Mouse (Mus musculus): Measurements from ENCODE around the gene Zfp352.
"Not testable (repeated sequence)": the region's sequence is repeated elsewhere in the genome, so short reads cannot be mapped to it uniquely, and the experiment has no call there.

The Zfp352 gene

DNA sequence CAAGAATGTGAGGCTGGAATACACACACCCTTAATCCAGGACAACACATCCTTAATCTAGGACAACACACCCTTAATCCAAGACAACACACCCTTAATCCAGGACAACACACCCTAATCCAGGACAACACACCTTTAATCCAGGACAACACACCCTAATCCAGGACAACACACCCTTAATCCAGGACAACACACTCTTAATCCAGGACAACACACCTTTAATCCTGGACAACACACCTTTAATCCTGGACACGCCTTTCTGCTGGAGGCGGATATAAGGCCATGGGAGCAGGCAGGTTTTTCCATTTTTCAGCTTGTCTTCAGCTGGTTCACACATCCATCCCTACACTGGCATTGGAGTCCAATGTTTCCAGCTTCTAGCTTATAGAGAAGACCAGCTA, at the start of gene Zfp352:
TSS of gene Zfp352 (plus strand) at position 301 of the 400 bp plus-strand sequence.
- DNase-seq (ENCODE audit: low read depth, low spot score) = no peak

DNA sequence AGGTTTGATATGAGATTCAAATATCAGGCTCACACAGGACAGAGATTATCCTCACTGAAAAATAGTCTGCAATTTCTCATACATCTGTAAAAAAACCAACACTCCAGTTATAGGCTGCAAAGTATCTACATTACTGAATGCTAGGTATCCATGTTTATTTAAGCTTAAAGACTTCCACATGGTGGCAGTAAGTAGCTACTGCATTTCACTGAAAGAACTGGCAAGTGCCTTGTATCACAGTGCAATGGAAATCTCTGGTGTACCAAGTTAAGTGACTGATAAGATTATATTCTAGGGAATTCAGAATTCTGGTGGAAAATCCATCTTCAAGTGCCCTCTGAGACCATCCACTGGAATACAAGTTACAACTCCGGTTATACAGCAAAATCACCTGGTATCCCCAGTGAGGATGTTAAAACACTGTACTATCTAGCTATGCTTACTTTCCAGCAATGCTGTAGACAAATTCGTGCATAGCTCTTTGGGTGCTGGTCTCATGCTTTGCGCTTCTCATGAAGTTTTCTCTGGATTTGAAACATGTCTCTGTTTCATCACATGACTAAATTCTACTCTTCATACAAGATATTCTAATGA, 47.6 kb upstream of the Zfp352 start:
- DNase-seq (ENCODE audit: low read depth, low spot score) = no peak

DNA sequence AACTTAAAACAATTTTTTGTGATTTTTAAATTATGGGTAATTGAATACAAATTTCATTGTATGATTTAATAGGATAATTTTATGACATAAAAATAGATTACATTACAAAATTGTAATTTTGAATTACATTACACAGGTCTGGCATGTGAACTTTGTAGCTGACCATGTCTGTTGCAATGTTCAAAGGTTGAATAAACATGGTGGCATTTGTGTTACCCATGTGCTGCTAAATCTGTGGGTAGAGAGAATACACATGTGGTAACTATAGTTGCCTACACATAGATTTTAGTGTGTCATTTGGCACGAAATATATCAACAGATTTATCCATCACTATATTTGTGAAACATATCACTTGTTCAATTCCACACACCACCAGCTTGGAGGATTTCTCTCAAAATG, 44.6 kb upstream of the Zfp352 start:
- DNase-seq (ENCODE audit: low read depth, low spot score) = no peak

DNA sequence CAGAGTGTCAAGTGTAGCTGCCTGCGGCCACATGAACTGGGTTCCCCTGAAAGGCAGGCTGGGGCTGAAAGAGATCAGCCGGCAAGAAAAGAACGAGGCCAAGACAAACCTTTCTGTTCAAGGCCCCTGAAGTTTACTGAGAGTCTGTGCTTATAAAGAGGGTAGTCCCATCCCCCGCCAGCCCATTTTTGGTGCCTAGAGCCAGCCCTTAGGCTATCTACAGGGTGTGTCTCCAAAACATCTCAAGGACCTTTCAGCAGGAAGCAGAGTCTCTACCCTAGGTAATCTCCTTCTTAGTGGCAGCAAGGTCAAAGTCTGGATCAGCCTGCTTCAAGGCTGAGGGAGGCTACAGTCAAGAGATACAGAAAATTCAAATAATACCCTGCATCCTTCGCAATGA, 15.2 kb upstream of the Zfp352 start:
- no peak for DNase-seq (ENCODE audit: low read depth, low spot score)

DNA sequence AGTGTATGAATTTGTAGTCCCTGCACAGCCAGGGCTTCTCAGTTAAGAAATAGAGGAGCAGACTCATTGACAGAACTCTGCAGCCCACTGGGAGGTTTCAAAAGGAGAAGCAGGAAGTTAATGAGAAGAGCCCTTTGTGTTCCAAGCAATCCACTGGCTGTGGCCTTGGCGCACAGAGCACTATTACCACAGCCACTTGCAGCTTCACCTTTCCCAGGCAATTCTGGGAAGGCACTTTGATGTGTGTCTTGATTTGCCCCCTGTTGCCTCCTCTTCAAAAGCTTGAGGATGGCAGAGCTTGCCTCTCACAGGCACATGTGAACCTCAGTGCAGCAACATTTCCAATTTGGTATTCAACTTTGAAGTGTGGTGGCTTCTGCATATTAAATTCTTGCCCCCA, 7.1 kb upstream of the Zfp352 start:
- DNase-seq (ENCODE audit: low read depth, low spot score) = no peak

DNA sequence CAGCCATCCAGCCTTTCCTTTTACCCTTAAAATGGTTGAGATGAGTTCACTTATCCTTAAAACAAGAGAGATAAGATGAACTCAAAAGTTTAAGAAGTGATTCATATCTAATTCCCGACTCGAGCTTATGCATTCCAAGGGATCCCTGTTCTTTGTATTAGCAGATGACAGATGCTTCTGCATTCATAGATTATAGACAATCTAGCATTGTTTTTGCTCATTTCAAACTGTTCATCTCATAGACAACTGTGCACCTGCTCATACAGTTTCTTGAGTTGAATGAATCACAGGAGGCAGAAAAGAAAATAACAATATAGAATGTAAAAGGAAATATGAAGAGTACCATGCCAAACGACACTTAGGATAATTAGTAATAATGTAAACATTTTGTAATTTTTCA, 6.5 kb upstream of the Zfp352 start:
- DNase-seq (ENCODE audit: low read depth, low spot score) = no peak

DNA sequence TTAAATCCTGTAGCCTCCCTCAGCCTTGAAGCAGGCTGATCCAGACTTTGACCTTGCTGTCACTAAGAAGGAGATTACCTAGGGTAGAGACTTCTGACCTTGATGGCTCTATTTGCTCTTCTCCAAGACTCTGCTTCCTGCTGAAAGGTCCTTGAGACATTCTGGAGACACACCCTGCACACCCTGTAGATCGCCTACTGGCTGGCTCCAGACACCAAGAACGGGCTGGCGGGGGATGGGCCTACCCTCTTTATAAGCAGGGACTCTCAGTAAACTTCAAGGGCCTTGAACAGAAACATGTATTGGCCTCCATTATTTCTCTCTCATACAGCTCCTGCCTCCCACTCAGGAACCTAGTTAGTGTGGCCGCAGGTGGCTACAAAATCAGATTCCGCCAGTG, 17.0 kb downstream of the Zfp352 start:
- DNase-seq (ENCODE audit: low read depth, low spot score) = not testable (repeated sequence)

DNA sequence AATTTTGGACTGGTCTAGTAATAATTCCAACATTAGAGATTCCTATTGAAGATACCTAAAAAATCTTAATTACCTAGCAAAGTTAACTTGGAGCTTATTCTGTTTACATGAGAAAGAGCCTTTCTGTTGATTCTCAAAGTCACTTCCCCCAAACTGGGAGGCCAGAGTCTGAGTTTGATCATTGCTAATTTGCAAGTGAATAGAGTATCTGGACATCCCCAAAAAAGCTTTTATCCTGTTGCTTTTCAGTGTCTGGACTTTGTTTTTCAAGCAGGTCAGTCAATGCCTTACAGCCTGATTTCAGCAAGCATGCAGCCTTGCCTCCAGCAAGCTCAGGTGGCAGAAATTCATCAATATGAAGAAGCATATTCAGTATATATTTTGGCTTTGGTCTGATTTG, 51.2 kb downstream of the Zfp352 start:
- DNase-seq (ENCODE audit: low read depth, low spot score) = no peak
